Mouse (Mus musculus): ENCODE data around the gene Wfdc9.

GRCm38 (mm10) chr2:164604411-164604810 lies 52.0 kb downstream of the Wfdc9 start:
- TF ChIP-seq CTCF (IDR thresholded peaks at IDR 0.05; ENCODE audit: extremely low read depth, insufficient read depth, low read length) (no peak), POLR2A (IDR thresholded peaks at IDR 0.05; ENCODE audit: extremely low read depth, insufficient read depth, low read length) (no peak)
